9 mouse cellular contexts compared by ENCODE assay signal in the genomic region with DNA sequence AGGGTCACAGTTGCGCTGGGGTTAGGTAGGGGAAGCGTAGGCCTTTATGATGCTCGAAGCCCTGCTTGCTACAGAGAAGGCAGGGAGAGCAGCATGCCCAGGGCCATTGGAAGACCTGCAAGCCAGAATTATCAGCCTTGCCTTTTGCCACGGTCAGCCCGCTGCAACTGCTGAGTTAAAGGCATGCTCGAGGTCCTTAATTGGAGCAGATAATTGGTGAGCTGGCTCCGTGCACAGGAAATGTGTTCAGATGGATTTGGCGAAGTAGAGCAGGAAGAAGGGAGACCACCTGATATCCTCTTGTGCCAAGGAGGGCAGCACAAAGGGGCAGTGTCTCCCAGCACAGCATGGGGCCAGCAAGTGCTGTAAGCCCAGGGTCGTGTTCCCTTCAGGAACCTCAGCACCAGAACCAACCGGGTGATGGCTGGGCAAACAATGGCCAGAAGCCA. TPM values are rescaled to one million over a fixed set of nuclear protein-coding genes. Genes with fewer than 3 reads are reported as not detected.
DNase-seq lines count a peak whose midpoint lies in the region; ATAC-seq lines count a peak whose summit lies in the region.
"Had no signal": no experiment of that assay in that cellular context is flagged by ENCODE, and none has a peak within 500 bp of the region (broad histone marks: within the 10 kb centered on the region; RNA-seq: fewer than 3 reads in every experiment).

No protein-coding gene starts in this region.

- 0 out of 2 replicates have a peak overlapping the region, but pooled peaks have one; percentile 6 for H3K4me2 ChIP-seq in lung, embryonic 15.5 days
- H3K4me2 ChIP-seq in hindbrain, embryonic 13.5 days: no peak overlapping the region
- H3K4me2 ChIP-seq in neural tube, embryonic 15.5 days: no peak overlapping the region

- H3K9me3 ChIP-seq in lung, embryonic 15.5 days: no peaks in the 10 kb centered on the region
- no peaks in the 10 kb centered on the region for H3K9me3 ChIP-seq in hindbrain, embryonic 13.5 days
- no peaks in the 10 kb centered on the region for H3K9me3 ChIP-seq in neural tube, embryonic 15.5 days (replicated peaks)
- H3K9me3 ChIP-seq: G1E had no signal

- 26% methylated on average over 10 of the region's 10 CpGs for WGBS in lung, embryonic 15.5 days
- WGBS in hindbrain, embryonic 13.5 days: 41% methylated on average over 10 of the region's 10 CpGs
- WGBS in neural tube, embryonic 15.5 days: 39% methylated on average over 10 of the region's 10 CpGs

- peak overlapping the region; percentile 83 for H3K27ac ChIP-seq in lung, embryonic 15.5 days
- no peak overlapping the region for H3K27ac ChIP-seq in hindbrain, embryonic 13.5 days
- H3K27ac ChIP-seq in neural tube, embryonic 15.5 days (replicated peaks): no peak overlapping the region

- intact Hi-C loops in heart, postnatal 10 days (cut with DNase I): no loop called here

- no peak; the same call in 1 of the 2 replicates for ATAC-seq in lung, embryonic 15.5 days (ENCODE audit: borderline replicate concordance, extremely low read depth, low FRiP score, low TSS enrichment)
- ATAC-seq in hindbrain, embryonic 13.5 days (ENCODE audit: low FRiP score): peak; percentile 62
- peak; percentile 66 for ATAC-seq in neural tube, embryonic 15.5 days (ENCODE audit: low FRiP score)

- H3K4me3 ChIP-seq in lung, embryonic 15.5 days: no peak overlapping the region
- no peak overlapping the region for H3K4me3 ChIP-seq in hindbrain, embryonic 13.5 days
- H3K4me3 ChIP-seq in neural tube, embryonic 15.5 days (replicated peaks): no peak overlapping the region

- no peak overlapping the region for H3K9ac ChIP-seq in lung, embryonic 15.5 days
- H3K9ac ChIP-seq in hindbrain, embryonic 13.5 days: no peak overlapping the region
- no peak overlapping the region for H3K9ac ChIP-seq in neural tube, embryonic 15.5 days (replicated peaks)

- no peaks in the 10 kb centered on the region for H3K36me3 ChIP-seq in lung, embryonic 15.5 days
- H3K36me3 ChIP-seq in hindbrain, embryonic 13.5 days: no peaks in the 10 kb centered on the region
- H3K36me3 ChIP-seq in neural tube, embryonic 15.5 days: no peaks in the 10 kb centered on the region

- H3K4me1 ChIP-seq in lung, embryonic 15.5 days: peaks cover 32% of the 10 kb centered on the region
- peaks cover 14% of the 10 kb centered on the region for H3K4me1 ChIP-seq in hindbrain, embryonic 13.5 days (replicated peaks)
- peaks cover 9% of the 10 kb centered on the region for H3K4me1 ChIP-seq in neural tube, embryonic 15.5 days

- H3K27me3 ChIP-seq in lung, embryonic 15.5 days: no peaks in the 10 kb centered on the region
- 0 out of 2 replicates have a peak, but pooled peaks cover 2% of the 10 kb centered on the region for H3K27me3 ChIP-seq in hindbrain, embryonic 13.5 days
- no peaks in the 10 kb centered on the region for H3K27me3 ChIP-seq in neural tube, embryonic 15.5 days (replicated peaks)

- no peak for DNase-seq in lung, postnatal 36 days
- DNase-seq in cerebellum, adult 9-10 months: peak; percentile 94
- DNase-seq in heart, adult 8-10 months (ENCODE audit: low spot score): no peak
- no peak for DNase-seq in kidney, adult 9 months
- DNase-seq in heart, postnatal 10 days: no peak

RNA-seq across cellular contexts. Expression of a gene that starts 24.6 kb away (rescaled TPM):
- polyA plus RNA-seq in lung, embryonic 15.5 days (2015; fragmentation: Nextera tagmentation; extraction: Ambion mirVana): 21.7 and 24.4 TPM in 2 replicates
- polyA plus RNA-seq in hindbrain, embryonic 13.5 days (2015; fragmentation: Nextera tagmentation; extraction: Ambion mirVana): 36.1 and 38.3 TPM in 2 replicates
- 40.0 and 43.4 TPM in 2 replicates for polyA plus RNA-seq in neural tube, embryonic 15.5 days (2015; fragmentation: Nextera tagmentation; extraction: Ambion mirVana)
- 10 to 100 TPM in 1 of 4 experiments, 1 to 10 TPM in 3; 6.3 to 11.3 (median 9.1) TPM for total RNA-seq in heart, adult 8-10 months (2022)
- total RNA-seq in heart, postnatal 10 days (2021): 10 to 100 TPM; 15.0 to 15.7 TPM
